Mouse (Mus musculus) limb, embryonic 11.5 days (tissue): Measurements from ENCODE around the gene Fbxl19. TPM values are rescaled to one million over a fixed set of nuclear protein-coding genes. Genes with fewer than 3 reads are reported as not detected.

Experiments used
- ATAC-seq: fragments of 200-750 bp; cut with Nextera tagmentation; 2 replicates; pipeline ENCODE4 v1.8.0; 2017; ENCODE audit warnings: low read depth; ENCODE audit not compliant: insufficient number of reproducible peaks, low FRiP score, low TSS enrichment
- DNase-seq: peaks from one replicate; pipeline ENCODE4 v3.0.0-alpha.2; 2015; ENCODE audit warnings: low spot score
- H3K27ac ChIP-seq: fragments of 300-500 bp; sonication (generic); replicated peaks from 2 replicates; pipeline ENCODE4 v1.5.1; 2014; ENCODE audit warnings: low read depth, mild to moderate bottlenecking, low read length
- H3K27me3 ChIP-seq: fragments of 300-500 bp; sonication (generic); 2 replicates; pipeline ENCODE4 v1.6.1; 2014; ENCODE audit warnings: mild to moderate bottlenecking, low read length, mixed read lengths; ENCODE audit not compliant: control insufficient read depth, insufficient read depth
- H3K36me3 ChIP-seq: fragments of 300-500 bp; sonication (generic); 2 replicates; pipeline ENCODE4 v1.6.1; 2014; ENCODE audit warnings: mild to moderate bottlenecking, low read length, moderate library complexity, mixed read lengths; ENCODE audit not compliant: control insufficient read depth, insufficient read depth
- H3K4me1 ChIP-seq: fragments of 300-500 bp; sonication (generic); 2 replicates; pipeline ENCODE4 v1.6.1; 2014; ENCODE audit warnings: low read length, mixed read lengths; ENCODE audit not compliant: control insufficient read depth, insufficient read depth
- H3K4me2 ChIP-seq: fragments of 300-500 bp; sonication (generic); 2 replicates; pipeline ENCODE4 v1.6.1; 2014; ENCODE audit warnings: low read depth, mild to moderate bottlenecking, moderate library complexity; ENCODE audit not compliant: severe bottlenecking
- H3K4me3 ChIP-seq: fragments of 300-500 bp; sonication (generic); 2 replicates; pipeline ENCODE4 v1.5.1; 2014; ENCODE audit warnings: low read depth, low read length
- H3K9ac ChIP-seq: fragments of 300-500 bp; sonication (generic); 2 replicates; pipeline ENCODE4 v1.6.1; 2014; ENCODE audit warnings: mild to moderate bottlenecking, low read length
- H3K9me3 ChIP-seq: fragments of 300-500 bp; sonication (generic); 2 replicates; pipeline ENCODE4 v1.6.1; 2016; ENCODE audit warnings: low read length; ENCODE audit not compliant: control insufficient read depth
- WGBS: fragments of 180-500 bp; shearing (Covaris S2); extraction: QIAGEN DNeasy Blood & Tissue Kit; methylation state at CpG from one replicate; pipeline ENCODE4 v1.1.7; 2014; 5-methylcytosine and 5-hydroxymethylcytosine counted together
- polyA plus RNA-seq: library from polyadenylated mRNA; unstranded; fragments of >200 nt; fragmentation: Nextera tagmentation; extraction: Ambion mirVana; gene quantifications from 2 replicates; pipeline ENCODE4 v1.2.1, GENCODE M21; 2014

Gene Fbxl19
- polyA plus RNA-seq, 1 experiment from 2014 or later, result 10.9 TPM

DNA sequence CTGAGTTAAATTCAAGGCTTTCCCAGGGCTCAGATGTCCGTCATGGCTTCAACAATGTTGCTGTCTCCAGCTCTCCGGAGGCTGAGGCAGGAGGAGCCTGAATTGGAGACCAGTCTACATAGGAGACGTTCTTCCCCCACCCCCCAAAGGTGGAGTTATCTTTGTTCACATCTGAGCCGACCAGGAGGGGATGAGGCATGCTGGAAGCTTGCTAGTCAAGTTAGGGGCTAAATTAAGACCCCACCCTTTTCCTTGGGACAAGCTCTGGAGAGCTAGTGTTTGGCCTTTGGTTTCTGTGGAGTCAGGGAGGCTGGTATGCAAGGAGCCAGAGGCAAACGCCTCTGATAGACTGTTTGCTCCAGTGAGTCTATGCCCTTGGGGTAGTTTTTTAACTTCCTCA, 8.8 kb downstream of the Fbxl19 start:
- H3K4me1 ChIP-seq, result no peaks in the 10 kb centered on the region
- H3K36me3 ChIP-seq, result peaks cover 62% of the 10 kb centered on the region
- ATAC-seq (no peak), DNase-seq (no peak)
- H3K9me3 ChIP-seq, result no peaks in the 10 kb centered on the region
- no peak overlapping the region for H3K4me2 ChIP-seq
- no peak overlapping the region for H3K4me3 ChIP-seq
- H3K27ac ChIP-seq, result no peak overlapping the region
- no peak overlapping the region for H3K9ac ChIP-seq
- no peaks in the 10 kb centered on the region for H3K27me3 ChIP-seq
- 70% methylated on average over 5 of the region's 5 CpGs for WGBS

DNA sequence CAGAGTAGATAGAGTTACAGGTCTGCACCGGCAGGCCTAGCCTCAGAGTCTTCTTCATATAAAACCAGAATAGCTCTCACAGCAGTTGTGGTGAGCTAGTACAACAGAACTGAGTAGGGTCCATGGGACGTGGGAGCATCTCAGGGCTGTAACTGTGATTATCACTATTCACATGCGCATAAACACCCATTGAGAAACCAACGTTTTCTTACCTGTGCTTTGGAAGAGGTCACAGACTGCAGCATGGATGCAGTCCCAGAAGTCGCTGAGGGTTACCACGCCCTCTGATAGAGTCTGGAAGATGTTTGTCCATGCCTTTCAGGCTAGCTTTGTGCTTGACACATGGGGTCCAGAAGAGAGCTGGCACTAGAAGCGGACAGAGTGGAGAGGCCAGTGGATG, 9.4 kb downstream of the Fbxl19 start:
- 92% methylated on average over 7 of the region's 7 CpGs for WGBS
- no peak overlapping the region for H3K27ac ChIP-seq
- ATAC-seq (no peak), DNase-seq (no peak)
- no peaks in the 10 kb centered on the region for H3K9me3 ChIP-seq
- peaks cover 61% of the 10 kb centered on the region for H3K36me3 ChIP-seq
- no peak overlapping the region for H3K4me3 ChIP-seq
- no peak overlapping the region for H3K9ac ChIP-seq
- H3K4me1 ChIP-seq, result no peaks in the 10 kb centered on the region
- H3K27me3 ChIP-seq, result no peaks in the 10 kb centered on the region
- no peak overlapping the region for H3K4me2 ChIP-seq

DNA sequence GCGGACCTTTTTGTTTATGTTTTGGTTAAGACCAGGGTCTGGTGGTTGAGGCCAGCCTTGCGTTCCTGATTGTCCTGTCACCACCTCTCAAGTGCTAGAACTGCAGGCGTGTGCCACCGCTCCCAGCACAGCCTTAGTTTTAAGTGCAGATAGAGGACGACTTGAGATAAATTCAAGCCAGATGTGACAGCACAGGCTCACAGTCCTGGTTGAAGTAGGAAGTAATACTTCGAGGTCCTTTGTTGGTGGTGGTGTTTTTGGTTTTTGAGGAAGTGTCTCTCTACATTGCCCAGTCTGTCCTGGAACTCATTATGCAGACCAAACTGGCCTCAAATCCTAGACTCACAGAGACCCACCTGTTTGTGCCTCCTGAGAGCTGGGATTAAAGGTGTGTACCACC, 15.4 kb downstream of the Fbxl19 start:
- Histone ChIP-seq H3K9ac (no peak overlapping the region), H3K27ac (no peak overlapping the region), H3K9me3 (no peaks in the 10 kb centered on the region), H3K4me2 (no peak overlapping the region), H3K27me3 (no peaks in the 10 kb centered on the region), H3K36me3 (peaks cover 25% of the 10 kb centered on the region), H3K4me1 (no peaks in the 10 kb centered on the region; the same call in 1 of the 2 replicates), H3K4me3 (no peak overlapping the region)
- WGBS, result 19% methylated on average over 6 of the region's 6 CpGs
- ATAC-seq, result no peak
- DNase-seq, result no peak

- H3K27me3 ChIP-seq, result no peaks in the 10 kb centered on the region
- no peak overlapping the region for H3K4me2 ChIP-seq
- no peak overlapping the region for H3K27ac ChIP-seq
- ATAC-seq (no peak), DNase-seq (no peak)
- no peaks in the 10 kb centered on the region; the same call in 1 of the 2 replicates for H3K4me1 ChIP-seq
- 87% methylated on average over 3 of the region's 3 CpGs for WGBS
- H3K36me3 ChIP-seq, result peaks cover 19% of the 10 kb centered on the region
- H3K9me3 ChIP-seq, result no peaks in the 10 kb centered on the region
- no peak overlapping the region for H3K9ac ChIP-seq
- H3K4me3 ChIP-seq, result no peak overlapping the region
These were observed 16.1 kb downstream of the Fbxl19 start for GRCm38 (mm10) chr7:127760478-127760877.

DNA sequence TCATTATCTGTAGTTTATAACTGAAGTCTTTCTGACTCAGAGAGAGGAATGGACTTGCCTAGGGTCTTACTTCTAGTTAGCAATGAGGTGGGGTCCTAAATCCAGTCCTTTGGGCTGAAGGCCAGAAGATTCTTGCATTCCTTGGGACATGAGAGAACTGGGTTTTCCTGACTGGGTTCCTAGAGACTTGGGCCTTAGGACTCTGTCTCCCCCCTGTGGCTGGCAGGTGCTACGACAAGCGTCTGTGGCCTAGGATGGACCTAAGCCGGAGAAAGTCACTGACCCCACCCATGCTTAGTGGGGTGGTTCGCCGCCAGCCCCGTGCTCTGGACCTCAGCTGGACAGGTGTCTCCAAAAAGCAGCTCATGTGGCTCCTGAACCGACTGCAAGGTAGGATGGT, 16.7 kb downstream of the Fbxl19 start:
- WGBS, result 52% methylated on average over 7 of the region's 7 CpGs
- H3K9me3 ChIP-seq, result no peaks in the 10 kb centered on the region
- ATAC-seq (no peak), DNase-seq (peak; percentile 78)
- no peak overlapping the region for H3K27ac ChIP-seq
- H3K36me3 ChIP-seq, result peaks cover 19% of the 10 kb centered on the region
- no peak overlapping the region for H3K4me3 ChIP-seq
- no peak overlapping the region for H3K4me2 ChIP-seq
- H3K9ac ChIP-seq, result no peak overlapping the region
- no peaks in the 10 kb centered on the region; the same call in 1 of the 2 replicates for H3K4me1 ChIP-seq
- no peaks in the 10 kb centered on the region for H3K27me3 ChIP-seq

DNA sequence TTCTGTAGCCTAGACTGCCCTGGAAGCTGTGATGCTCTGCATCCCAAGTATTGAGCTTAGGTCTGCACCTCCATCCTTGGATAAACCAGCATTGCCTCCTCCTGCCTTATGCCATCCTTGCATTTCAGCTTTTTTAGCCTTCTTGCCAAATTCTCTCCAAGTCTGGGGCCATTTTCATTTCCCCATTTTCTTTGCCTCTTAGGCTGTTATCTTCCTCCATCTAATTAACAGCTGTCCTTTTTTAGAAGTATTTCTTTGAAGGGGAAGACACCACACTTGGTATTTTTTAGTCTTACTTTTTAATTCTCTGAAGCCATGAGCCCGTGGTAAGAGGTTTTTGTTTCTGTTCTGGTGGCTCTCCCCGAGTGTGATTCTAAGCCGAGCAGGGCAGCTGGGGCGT, 19.3 kb downstream of the Fbxl19 start:
- Histone ChIP-seq H3K4me1 (peaks cover 3% of the 10 kb centered on the region; the same call in 1 of the 2 replicates), H3K4me2 (no peak overlapping the region), H3K27me3 (no peaks in the 10 kb centered on the region), H3K9ac (no peak overlapping the region), H3K36me3 (peaks cover 17% of the 10 kb centered on the region), H3K27ac (no peak overlapping the region), H3K9me3 (no peaks in the 10 kb centered on the region), H3K4me3 (no peak overlapping the region)
- 93% methylated on average over 4 of the region's 4 CpGs for WGBS
- DNase-seq (no peak), ATAC-seq (no peak)

DNA sequence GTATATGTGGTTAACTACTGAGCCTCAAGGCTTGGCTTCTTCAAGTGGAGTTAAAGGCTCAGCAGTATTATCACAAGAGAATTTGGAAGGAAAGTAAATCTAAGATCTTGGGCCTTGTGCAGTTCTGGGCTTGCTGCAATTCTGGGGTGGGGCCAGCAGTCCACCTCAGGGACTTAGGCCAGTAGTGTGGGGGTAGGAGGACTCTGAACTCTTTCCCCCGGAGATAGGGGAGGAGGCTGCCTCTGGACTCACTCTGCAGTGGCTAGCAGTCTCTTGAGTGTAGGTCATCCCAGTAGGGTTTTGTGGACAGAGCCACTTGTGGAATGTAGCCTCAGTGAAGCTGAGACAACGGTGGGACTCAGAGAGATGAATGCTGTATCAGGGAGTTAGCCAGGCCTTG, 21.4 kb downstream of the Fbxl19 start:
- no peaks in the 10 kb centered on the region for H3K27me3 ChIP-seq
- H3K4me2 ChIP-seq, result no peak overlapping the region
- WGBS, result 91% methylated on average over 2 of the region's 2 CpGs
- H3K9ac ChIP-seq, result no peak overlapping the region
- ATAC-seq (no peak), DNase-seq (no peak)
- H3K9me3 ChIP-seq, result no peaks in the 10 kb centered on the region
- peaks cover 17% of the 10 kb centered on the region for H3K36me3 ChIP-seq
- H3K27ac ChIP-seq, result no peak overlapping the region
- no peak overlapping the region for H3K4me3 ChIP-seq
- H3K4me1 ChIP-seq, result peaks cover 10% of the 10 kb centered on the region

DNA sequence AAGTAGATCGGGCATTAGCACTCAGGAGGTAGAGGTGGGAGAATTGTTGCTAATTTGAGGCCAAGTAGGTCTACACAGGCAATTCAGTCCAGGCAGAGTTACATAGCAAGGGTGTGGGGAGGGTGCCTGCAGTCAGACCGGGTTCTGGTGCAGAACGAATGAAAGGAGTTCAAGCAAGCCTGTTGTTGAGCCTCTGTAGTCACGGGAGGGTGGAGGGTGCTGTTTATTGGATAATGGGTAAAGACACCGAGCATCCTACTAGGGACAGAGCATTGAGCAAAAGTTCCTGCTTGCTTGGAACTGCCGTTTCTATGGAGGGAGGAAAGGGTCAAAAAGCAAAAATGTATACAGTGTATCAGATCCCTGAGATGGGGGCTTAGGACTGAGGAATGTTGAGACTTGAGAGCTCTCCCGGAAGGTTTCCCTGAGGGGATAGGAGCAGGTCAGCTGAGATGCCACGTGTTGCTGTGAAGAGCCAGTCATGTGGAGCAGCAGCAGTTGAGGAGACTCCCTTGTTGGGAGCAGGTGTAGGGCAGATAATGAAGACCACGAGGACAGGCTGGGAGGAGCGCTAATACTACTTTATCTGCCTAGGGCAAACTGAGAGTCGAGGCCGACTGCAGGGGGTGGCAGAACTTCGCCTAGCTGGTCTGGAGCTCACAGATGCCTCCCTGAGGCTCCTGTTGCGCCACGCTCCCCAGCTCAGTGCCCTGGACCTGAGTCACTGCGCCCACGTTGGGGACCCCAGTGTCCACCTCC, 22.7 kb downstream of the Fbxl19 start:
- Histone ChIP-seq H3K9me3 (no peaks in the 10 kb centered on the region), H3K9ac (no peak overlapping the region), H3K27me3 (no peaks in the 10 kb centered on the region), H3K4me3 (no peak overlapping the region), H3K4me2 (no peak overlapping the region), H3K4me1 (peaks cover 12% of the 10 kb centered on the region), H3K36me3 (peaks cover 15% of the 10 kb centered on the region), H3K27ac (0 out of 2 replicates have a peak overlapping the region, but pooled peaks have one; percentile 14)
- DNase-seq, result no peak
- ATAC-seq, result no peak
- WGBS, result 84% methylated on average over 17 of the region's 17 CpGs
